ENCODE assay signal across 21 mouse cellular contexts in genomic region chr11:35431130-35431529, GRCm38 (mm10).
"Had no signal": no experiment of that assay in that cellular context is flagged by ENCODE, and none has a peak within 500 bp of the region (broad histone marks: within the 10 kb centered on the region; RNA-seq: fewer than 3 reads in every experiment).

No protein-coding gene starts in this region.

- H3K36me3 ChIP-seq: hindbrain, embryonic 13.5 days; hindbrain, embryonic 15.5 days; limb, embryonic 13.5 days; limb, embryonic 15.5 days; liver, embryonic 12.5 days had no signal

- H3K27me3 ChIP-seq: hindbrain, embryonic 15.5 days; limb, embryonic 13.5 days; limb, embryonic 15.5 days; liver, embryonic 12.5 days had no signal

- H3K27ac ChIP-seq: hindbrain, embryonic 13.5 days; hindbrain, embryonic 15.5 days; hindbrain, postnatal 0 days; kidney, postnatal 0 days; limb, embryonic 13.5 days; limb, embryonic 15.5 days; liver, embryonic 12.5 days; liver, embryonic 14.5 days had no signal

- H3K4me3 ChIP-seq: hindbrain, embryonic 13.5 days; hindbrain, embryonic 15.5 days; limb, embryonic 13.5 days; limb, embryonic 15.5 days; liver, embryonic 12.5 days had no signal

- ATAC-seq: forebrain, postnatal 0 days; hindbrain, postnatal 0 days; intestine, embryonic 16.5 days; liver, embryonic 12.5 days had no signal

- H3K9me3 ChIP-seq: hindbrain, embryonic 13.5 days; hindbrain, embryonic 15.5 days; limb, embryonic 13.5 days; limb, embryonic 15.5 days; liver, embryonic 12.5 days had no signal

- H3K4me1 ChIP-seq: hindbrain, embryonic 15.5 days; limb, embryonic 15.5 days; liver, embryonic 12.5 days had no signal

- H3K4me2 ChIP-seq: heart, embryonic 11.5 days; hindbrain, embryonic 13.5 days; hindbrain, embryonic 15.5 days; limb, embryonic 13.5 days; limb, embryonic 15.5 days; liver, embryonic 12.5 days had no signal

- H3K9ac ChIP-seq: forebrain, postnatal 0 days; hindbrain, embryonic 13.5 days; hindbrain, embryonic 15.5 days; limb, embryonic 13.5 days; limb, embryonic 15.5 days; liver, embryonic 12.5 days; liver, embryonic 14.5 days had no signal

- DNase-seq: forebrain, postnatal 0 days; gastrocnemius, postnatal 14 days; gastrocnemius, postnatal 36 days; heart, adult 18-20 months; heart, postnatal 10 days; kidney, adult 11 months; kidney, adult 8-10 months; kidney, postnatal 25 days; layer of hippocampus, adult 9-11 months; layer of hippocampus, postnatal 36 days; left cerebral cortex, postnatal 4 days had no signal
